In genomic region chr15:89178954-89179629, GRCm38 (mm10) we compare ENCODE assay signal across 8 mouse cellular contexts. TPM values are rescaled to one million over a fixed set of nuclear protein-coding genes. Genes with fewer than 3 reads are reported as not detected.
DNase-seq lines count a peak whose midpoint lies in the region; ATAC-seq and TF ChIP-seq lines count a peak whose summit lies in the region.

No protein-coding gene starts in this region.

- intact Hi-C loops in left cerebral cortex, postnatal 14 days (cut with DNase I), result no loop called here

- peaks cover 7% of the 10 kb centered on the region for H3K9me3 ChIP-seq in G1E (replicated peaks)
- no peaks in the 10 kb centered on the region for H3K9me3 ChIP-seq in heart, postnatal 0 days (replicated peaks; ENCODE audit: control insufficient read depth, low read length)
- no peaks in the 10 kb centered on the region for H3K9me3 ChIP-seq in stomach, embryonic 16.5 days (replicated peaks; ENCODE audit: control insufficient read depth, low read length)

- TF ChIP-seq CTCF in G1E (IDR thresholded peaks at IDR 0.05; ENCODE audit: low read depth, low read length), result no peak
- TF ChIP-seq CTCF in heart, postnatal 0 days (IDR thresholded peaks at IDR 0.05; ENCODE audit: low read depth), result no peak

- peaks cover 48% of the 10 kb centered on the region for H3K4me1 ChIP-seq in G1E (ENCODE audit: insufficient read depth, low read depth, low read length)
- peaks cover 71% of the 10 kb centered on the region for H3K4me1 ChIP-seq in heart, postnatal 0 days (ENCODE audit: control insufficient read depth, insufficient read depth)
- peaks cover 68% of the 10 kb centered on the region for H3K4me1 ChIP-seq in stomach, embryonic 16.5 days (ENCODE audit: control insufficient read depth, insufficient read depth, low read length)

- ATAC-seq in G1E (ENCODE audit: extremely low read depth, insufficient number of reproducible peaks, low FRiP score, poor library complexity, severe bottlenecking), result peak; percentile 80
- ATAC-seq in heart, postnatal 0 days (ENCODE audit: insufficient read depth, low read depth), result peak; percentile 74
- peak; percentile 33; the same call in 1 of the 2 replicates for ATAC-seq in megakaryocyte, adult 5-6 weeks (ENCODE audit: poor library complexity, severe bottlenecking)
- peak; percentile 82 for ATAC-seq in stomach, embryonic 16.5 days (ENCODE audit: insufficient read depth, low FRiP score)

- no peak for TF ChIP-seq EP300 in heart, postnatal 0 days (IDR thresholded peaks at IDR 0.05; ENCODE audit: low read depth)

- H3K4me2 ChIP-seq in heart, postnatal 0 days (ENCODE audit: low read depth, low read length), result peak overlapping the region; percentile 92
- peak overlapping the region; percentile 90 for H3K4me2 ChIP-seq in stomach, embryonic 16.5 days (ENCODE audit: low read depth, low read length)

- 4% methylated on average over 16 of the region's 16 CpGs for WGBS in heart, postnatal 0 days
- 2% methylated on average over 16 of the region's 16 CpGs for WGBS in stomach, embryonic 16.5 days

- DNase-seq in G1E (ENCODE audit: low spot score), result peak; percentile 93
- peak; percentile 38 to 62 for DNase-seq in adrenal gland, postnatal 4 days (ENCODE audit: low spot score in 2 of 2)
- DNase-seq in fibroblast of lung, adult 2 months (ENCODE audit: low read depth), result peak; percentile 78
- peak; percentile 89 for DNase-seq in heart, postnatal 0 days (ENCODE audit: low spot score)
- DNase-seq in kidney, postnatal 25 days, result peak; percentile 90 to 97
- no peak for DNase-seq in left cerebral cortex, postnatal 14 days (ENCODE audit: low spot score in 2 of 2)

- H3K27me3 ChIP-seq in G1E (ENCODE audit: insufficient read depth, low read length), result peaks cover 28% of the 10 kb centered on the region
- H3K27me3 ChIP-seq in heart, postnatal 0 days (ENCODE audit: control insufficient read depth, insufficient read depth, low read length), result no peaks in the 10 kb centered on the region
- H3K27me3 ChIP-seq in stomach, embryonic 16.5 days (ENCODE audit: control insufficient read depth, insufficient read depth, low read length), result no peaks in the 10 kb centered on the region

- H3K4me3 ChIP-seq in G1E (ENCODE audit: low read depth, low read length), result peak overlapping the region; percentile 41; the same call in 1 of the 2 replicates
- peak overlapping the region; percentile 83 for H3K4me3 ChIP-seq in heart, postnatal 0 days (ENCODE audit: low read depth, low read length)
- H3K4me3 ChIP-seq in stomach, embryonic 16.5 days (replicated peaks; ENCODE audit: low read length), result peak overlapping the region; percentile 74

- H3K9ac ChIP-seq in heart, postnatal 0 days (replicated peaks; ENCODE audit: low read depth, low read length), result peak overlapping the region; percentile 87
- H3K9ac ChIP-seq in stomach, embryonic 16.5 days (ENCODE audit: low read length), result peak overlapping the region; percentile 86

- no peaks in the 10 kb centered on the region for H3K36me3 ChIP-seq in G1E (replicated peaks)
- H3K36me3 ChIP-seq in heart, postnatal 0 days (replicated peaks; ENCODE audit: control insufficient read depth, insufficient read depth, low read length), result no peaks in the 10 kb centered on the region
- H3K36me3 ChIP-seq in stomach, embryonic 16.5 days (ENCODE audit: control insufficient read depth, insufficient read depth, low read length), result no peaks in the 10 kb centered on the region

- H3K27ac ChIP-seq in heart, postnatal 0 days (ENCODE audit: low read depth), result peak overlapping the region; percentile 96
- H3K27ac ChIP-seq in stomach, embryonic 16.5 days (ENCODE audit: low read length), result peak overlapping the region; percentile 97

RNA-seq across cellular contexts. Expression of gene Plxnb2, which starts 1.5 kb away (rescaled TPM):
- total RNA-seq in G1E (2014; fragmentation: Nextera tagmentation) (9.9 and 10.6 TPM in 2 replicates), G1E (2017) (1.8 and 3.1 TPM in 2 replicates)
- 15.5 and 17.6 TPM in 2 replicates for polyA plus RNA-seq in G1E (2012)
- 100 to 1,000 TPM; 167 to 207 TPM for total RNA-seq in adrenal gland, postnatal 4 days (2021)
- 153 and 199 TPM in 2 replicates for total RNA-seq in heart, postnatal 0 days (2014; rRNA removed; ENCODE audit: low replicate concordance)
- 51.6 and 54.5 TPM in 2 replicates for polyA plus RNA-seq in heart, postnatal 0 days (2015; fragmentation: Nextera tagmentation; extraction: Ambion mirVana)
- 95.9 and 101 TPM in 2 replicates for total RNA-seq in megakaryocyte, adult 5-6 weeks (2015)
- total RNA-seq in megakaryocyte, adult 5-6 weeks (2017), result 111 and 118 TPM in 2 replicates
- 153 and 178 TPM in 2 replicates for polyA plus RNA-seq in stomach, embryonic 16.5 days (2015; fragmentation: Nextera tagmentation; extraction: Ambion mirVana)
- total RNA-seq in left cerebral cortex, postnatal 14 days (2021), result 10 to 100 TPM; 50.7 to 52.0 TPM

RNA-seq across cellular contexts. Expression of gene Dennd6b, which starts 17.2 kb away (rescaled TPM):
- total RNA-seq in G1E (2014; fragmentation: Nextera tagmentation), result 3.5 and 4.0 TPM in 2 replicates
- total RNA-seq in G1E (2017), result 1.8 and 2.3 TPM in 2 replicates
- polyA plus RNA-seq in G1E (2012), result 7.3 and 7.6 TPM in 2 replicates
- 10 to 100 TPM; 11.5 to 13.0 TPM for total RNA-seq in adrenal gland, postnatal 4 days (2021)
- total RNA-seq in heart, postnatal 0 days (2014; rRNA removed; ENCODE audit: low replicate concordance), result 15.2 and 19.2 TPM in 2 replicates
- 14.5 and 14.8 TPM in 2 replicates for polyA plus RNA-seq in heart, postnatal 0 days (2015; fragmentation: Nextera tagmentation; extraction: Ambion mirVana)
- 0.71 and 1.4 TPM in 2 replicates for total RNA-seq in megakaryocyte, adult 5-6 weeks (2015)
- 0.59 and 0.89 TPM in 2 replicates for total RNA-seq in megakaryocyte, adult 5-6 weeks (2017)
- polyA plus RNA-seq in stomach, embryonic 16.5 days (2015; fragmentation: Nextera tagmentation; extraction: Ambion mirVana), result 13.4 and 15.0 TPM in 2 replicates
- total RNA-seq in left cerebral cortex, postnatal 14 days (2021), result 10 to 100 TPM; 41.3 to 42.7 TPM

RNA-seq across cellular contexts. Expression of gene Mapk11, which starts 29.7 kb away (rescaled TPM):
- not detected in 2 replicates for total RNA-seq in G1E (2014; fragmentation: Nextera tagmentation)
- total RNA-seq in G1E (2017), result 0.38 and 0.46 TPM in 2 replicates
- 0.07 TPM in 1 of 2 replicates, not detected in the other for polyA plus RNA-seq in G1E (2012)
- total RNA-seq in adrenal gland, postnatal 4 days (2021), result 1 to 10 TPM; 6.9 to 8.6 TPM
- 1.0 and 4.9 TPM in 2 replicates for total RNA-seq in heart, postnatal 0 days (2014; rRNA removed; ENCODE audit: low replicate concordance)
- 2.5 and 2.6 TPM in 2 replicates for polyA plus RNA-seq in heart, postnatal 0 days (2015; fragmentation: Nextera tagmentation; extraction: Ambion mirVana)
- 0.40 and 0.43 TPM in 2 replicates for total RNA-seq in megakaryocyte, adult 5-6 weeks (2015)
- total RNA-seq in megakaryocyte, adult 5-6 weeks (2017), result 0.24 and 0.51 TPM in 2 replicates
- 5.1 and 6.0 TPM in 2 replicates for polyA plus RNA-seq in stomach, embryonic 16.5 days (2015; fragmentation: Nextera tagmentation; extraction: Ambion mirVana)
- total RNA-seq in left cerebral cortex, postnatal 14 days (2021), result 10 to 100 TPM; 35.2 to 39.7 TPM

RNA-seq across cellular contexts. Expression of gene Ppp6r2, which starts 32.3 kb away (rescaled TPM):
- total RNA-seq in G1E (2014; fragmentation: Nextera tagmentation) (47.6 and 65.5 TPM in 2 replicates), G1E (2017) (34.9 and 104 TPM in 2 replicates)
- 105 and 107 TPM in 2 replicates for polyA plus RNA-seq in G1E (2012)
- 10 to 100 TPM; 53.8 to 57.6 TPM for total RNA-seq in adrenal gland, postnatal 4 days (2021)
- total RNA-seq in heart, postnatal 0 days (2014; rRNA removed; ENCODE audit: low replicate concordance), result 65.1 and 98.4 TPM in 2 replicates
- polyA plus RNA-seq in heart, postnatal 0 days (2015; fragmentation: Nextera tagmentation; extraction: Ambion mirVana), result 27.4 and 27.7 TPM in 2 replicates
- 10.5 and 13.1 TPM in 2 replicates for total RNA-seq in megakaryocyte, adult 5-6 weeks (2015)
- total RNA-seq in megakaryocyte, adult 5-6 weeks (2017), result 11.6 and 12.4 TPM in 2 replicates
- polyA plus RNA-seq in stomach, embryonic 16.5 days (2015; fragmentation: Nextera tagmentation; extraction: Ambion mirVana), result 20.2 and 24.4 TPM in 2 replicates
- 100 to 1,000 TPM; 154 to 159 TPM for total RNA-seq in left cerebral cortex, postnatal 14 days (2021)

RNA-seq across cellular contexts. Expression of gene Mapk12, which starts 38.6 kb away (rescaled TPM):
- total RNA-seq in G1E (2014; fragmentation: Nextera tagmentation) (not detected in 2 replicates), G1E (2017) (0.16 TPM in 1 of 2 replicates, not detected in the other)
- not detected in 2 replicates for polyA plus RNA-seq in G1E (2012)
- total RNA-seq in adrenal gland, postnatal 4 days (2021), result 10 to 100 TPM; 13.9 to 16.2 TPM
- total RNA-seq in heart, postnatal 0 days (2014; rRNA removed; ENCODE audit: low replicate concordance), result 7.1 and 55.2 TPM in 2 replicates
- 18.6 and 18.9 TPM in 2 replicates for polyA plus RNA-seq in heart, postnatal 0 days (2015; fragmentation: Nextera tagmentation; extraction: Ambion mirVana)
- total RNA-seq in megakaryocyte, adult 5-6 weeks (2015), result 0.64 and 0.65 TPM in 2 replicates
- not detected in 2 replicates for total RNA-seq in megakaryocyte, adult 5-6 weeks (2017)
- 3.6 and 6.0 TPM in 2 replicates for polyA plus RNA-seq in stomach, embryonic 16.5 days (2015; fragmentation: Nextera tagmentation; extraction: Ambion mirVana)
- total RNA-seq in left cerebral cortex, postnatal 14 days (2021), result 1 to 10 TPM; 6.7 to 8.2 TPM

Comparison
In these comparisons a context has a peak if more than half of its experiments do, and no peak if none do; other contexts are left out.
1. DNase-seq: peak in G1E (single experiment), adrenal gland, postnatal 4 days (2 of 2), fibroblast of lung, adult 2 months (single experiment), heart, postnatal 0 days (single experiment) and kidney, postnatal 25 days (2 of 2); none in left cerebral cortex, postnatal 14 days (0 of 2).
2. RNA of gene Plxnb2, which starts 1.5 kb away (total RNA-seq): 167 to 207 TPM in adrenal gland, postnatal 4 days, 153 to 199 TPM in heart, postnatal 0 days, 95.9 to 118 TPM in megakaryocyte, adult 5-6 weeks and 50.7 to 52.0 TPM in left cerebral cortex, postnatal 14 days; 1.8 to 10.6 TPM in G1E; every median in the first group is over 4 times any median in the second.
3. Peak in every context shown above with its lines, with median percentiles within 50 percentile points of each other: ATAC-seq and H3K4me3 ChIP-seq.